Mouse (Mus musculus) A20 (cell line): Measurements from ENCODE around the gene Ncan.
"Not testable (repeated sequence)": the region's sequence is repeated elsewhere in the genome, so short reads cannot be mapped to it uniquely, and the experiment has no call there.

Source experiments
- DNase-seq: peaks from one replicate; pipeline ENCODE4 v3.0.0-alpha.2; 2011; ENCODE audit warnings: low read depth, low spot score

Gene Ncan

GRCm38 (mm10) chr8:70084191-70085065 lies 36.2 kb downstream of the Ncan start:
- no peak for DNase-seq

GRCm38 (mm10) chr8:70083285-70083684 lies 37.4 kb downstream of the Ncan start, which contains the start of gene Hapln4:
Gene Hapln4 (plus strand): TSS chr8:70083457.
- DNase-seq = no peak

- no peak for DNase-seq
Measured at GRCm38 (mm10) chr8:70081976-70082375, 38.7 kb downstream of the Ncan start.

DNA sequence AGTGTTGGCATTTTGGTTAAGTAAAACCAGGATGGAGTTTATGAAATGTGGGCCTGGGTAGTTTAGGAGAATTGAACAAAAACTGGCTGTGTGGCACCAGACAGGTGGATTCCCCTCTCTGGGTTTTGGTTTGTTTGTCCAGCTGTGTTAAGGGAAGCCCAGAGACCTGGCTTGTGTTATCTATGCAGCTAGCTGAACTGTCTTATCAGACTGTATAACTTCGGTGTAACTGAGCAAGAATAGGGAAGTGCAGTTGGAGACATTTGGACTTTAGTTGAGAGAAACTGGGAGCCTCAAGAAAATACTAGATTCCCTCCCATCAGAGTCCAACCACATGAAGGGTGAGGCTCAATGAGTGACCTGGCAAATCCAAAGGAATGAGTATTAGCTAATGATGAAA lies 47.0 kb downstream of the Ncan start:
- DNase-seq = no peak

DNA sequence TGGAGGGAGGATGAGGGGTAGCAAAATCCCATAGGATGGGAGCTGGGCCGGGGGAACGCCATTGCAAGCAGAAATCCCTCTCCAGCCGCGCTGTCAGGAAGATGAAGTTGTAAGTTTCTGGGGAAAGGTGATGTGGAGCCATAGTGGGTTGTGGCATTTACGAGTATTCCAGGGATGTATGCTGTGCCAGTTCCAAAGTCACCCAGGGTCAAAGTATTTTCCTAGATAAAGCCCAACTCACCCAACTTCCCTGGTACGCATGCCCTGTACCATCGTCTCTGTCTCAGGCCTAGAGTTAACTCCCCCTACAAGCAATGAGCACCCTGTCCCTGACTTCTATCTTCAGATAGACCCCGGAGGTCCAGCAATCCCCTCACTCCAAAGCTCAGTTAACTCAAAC lies 47.6 kb downstream of the Ncan start:
- DNase-seq = no peak

DNA sequence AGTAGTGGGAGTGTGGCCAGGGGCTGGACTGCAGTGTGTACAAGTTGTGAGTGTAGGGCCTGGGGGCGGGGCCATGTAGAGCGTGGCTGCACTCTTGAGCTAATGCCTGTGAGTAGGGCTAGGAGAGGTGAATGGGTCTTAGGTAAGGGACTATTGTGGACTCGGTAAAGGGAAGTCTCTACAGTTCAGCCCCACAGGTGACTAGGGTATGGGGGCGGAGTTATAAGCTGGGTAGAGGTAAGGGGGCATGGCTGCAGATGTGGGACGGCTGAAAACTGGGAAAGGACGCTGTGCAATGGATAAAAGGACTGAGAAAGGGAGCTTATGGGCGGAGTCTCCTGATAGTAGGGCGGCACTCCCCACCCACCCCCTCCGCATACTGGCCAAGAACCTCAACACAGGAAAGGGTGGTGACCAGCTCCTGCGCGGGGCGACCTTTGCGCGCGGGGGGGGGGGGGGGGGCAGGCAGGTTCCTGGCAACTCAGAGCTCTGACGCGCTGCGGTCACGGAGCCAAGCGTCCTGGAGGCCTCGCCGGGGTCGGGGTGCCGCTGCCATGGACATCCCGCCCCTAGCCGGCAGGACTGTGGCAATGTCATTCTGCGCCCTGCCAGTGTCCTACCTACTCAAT lies 48.1 kb downstream of the Ncan start, which contains the start of gene Tm6sf2:
Gene Tm6sf2, plus strand, starts transcription at position 484 of the 629 bp plus-strand sequence.
- DNase-seq = no peak

- no peak for DNase-seq
Measured at GRCm38 (mm10) chr8:70071836-70072440, 48.7 kb downstream of the Ncan start.

- no peak for DNase-seq
Measured at GRCm38 (mm10) chr8:70057721-70058120, 63.0 kb downstream of the Ncan start.

DNA sequence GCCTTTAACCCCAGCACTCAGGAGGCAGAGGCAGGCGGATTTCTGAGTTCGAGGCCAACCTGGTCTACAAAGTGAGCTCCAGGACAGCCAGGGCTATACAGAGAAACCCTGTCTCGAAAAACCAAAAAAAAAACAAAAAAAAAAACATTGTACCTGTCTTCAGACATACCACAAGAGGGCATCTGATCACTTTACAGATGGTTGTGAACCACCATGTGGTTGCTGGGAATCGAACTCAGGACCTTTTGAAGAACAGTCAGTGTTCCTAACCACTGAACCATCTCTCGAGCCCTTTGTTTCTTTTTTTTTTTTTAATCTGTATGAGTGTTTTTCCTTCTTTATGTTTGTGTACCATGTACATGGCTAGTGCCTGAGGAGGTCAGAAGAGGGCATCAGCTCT lies 70.2 kb downstream of the Ncan start:
- DNase-seq = not testable (repeated sequence)

- DNase-seq = no peak
Measured at GRCm38 (mm10) chr8:70049662-70050061, 71.0 kb downstream of the Ncan start.

GRCm38 (mm10) chr8:70043996-70044395 lies 76.7 kb downstream of the Ncan start:
- no peak for DNase-seq
